Mouse (Mus musculus) frontal cortex, adult 2 months (tissue): Measurements from ENCODE around the gene Foxd3. TPM values are rescaled to one million over a fixed set of nuclear protein-coding genes. Genes with fewer than 3 reads are reported as not detected.

Source experiments
- DNase-seq, 2 experiments: peaks; one replicate each; pipeline ENCODE4 v3.0.0; 2022; ENCODE audit warnings: low spot score in 1 of 2; ENCODE audit errors: extremely low spot score in 1 of 2
- polyA plus RNA-seq: library from polyadenylated mRNA; depleted of rRNA; stranded (reverse); fragments of >200 nt; gene quantifications from 2 replicates; pipeline ENCODE4 v1.2.3, GENCODE M21; 2012; rRNA removed

Gene Foxd3
- polyA plus RNA-seq, 1 experiment = 3.4 TPM

DNA sequence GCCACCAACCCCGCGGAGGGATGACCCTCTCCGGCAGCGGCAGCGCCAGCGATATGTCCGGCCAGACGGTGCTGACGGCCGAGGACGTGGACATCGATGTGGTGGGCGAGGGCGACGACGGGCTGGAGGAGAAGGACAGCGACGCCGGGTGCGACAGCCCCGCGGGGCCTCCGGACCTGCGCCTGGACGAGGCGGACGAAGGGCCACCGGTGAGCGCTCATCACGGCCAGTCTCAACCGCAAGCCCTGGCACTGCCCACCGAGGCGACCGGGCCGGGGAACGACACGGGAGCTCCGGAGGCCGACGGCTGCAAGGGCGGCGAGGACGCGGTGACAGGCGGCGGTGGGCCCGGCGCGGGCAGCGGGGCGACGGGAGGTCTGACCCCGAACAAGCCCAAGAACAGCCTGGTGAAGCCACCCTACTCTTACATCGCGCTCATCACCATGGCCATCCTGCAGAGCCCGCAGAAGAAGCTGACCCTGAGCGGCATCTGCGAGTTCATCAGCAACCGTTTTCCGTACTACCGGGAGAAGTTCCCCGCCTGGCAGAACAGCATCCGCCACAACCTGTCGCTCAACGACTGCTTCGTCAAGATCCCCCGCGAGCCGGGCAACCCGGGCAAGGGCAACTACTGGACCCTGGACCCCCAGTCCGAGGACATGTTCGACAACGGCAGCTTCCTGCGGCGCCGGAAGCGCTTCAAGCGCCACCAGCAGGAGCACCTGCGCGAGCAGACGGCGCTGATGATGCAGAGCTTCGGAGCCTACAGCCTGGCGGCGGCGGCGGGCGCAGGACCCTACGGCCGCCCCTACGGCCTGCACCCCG, 718 bp downstream of the Foxd3 start:
- no peak for DNase-seq

DNA sequence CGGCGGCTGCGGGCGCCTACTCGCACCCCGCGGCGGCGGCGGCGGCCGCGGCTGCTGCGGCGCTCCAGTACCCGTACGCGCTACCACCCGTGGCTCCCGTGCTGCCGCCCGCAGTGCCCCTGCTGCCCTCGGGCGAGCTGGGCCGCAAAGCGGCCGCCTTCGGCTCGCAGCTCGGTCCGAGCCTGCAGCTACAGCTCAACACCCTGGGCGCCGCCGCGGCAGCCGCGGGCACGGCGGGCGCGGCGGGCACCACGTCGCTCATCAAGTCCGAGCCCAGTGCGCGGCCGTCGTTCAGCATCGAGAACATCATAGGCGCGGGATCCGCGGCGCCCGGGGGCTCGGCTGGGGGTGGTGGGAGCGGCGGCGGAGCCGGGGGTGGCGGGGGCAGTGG, 1.3 kb downstream of the Foxd3 start:
- DNase-seq = no peak

DNA sequence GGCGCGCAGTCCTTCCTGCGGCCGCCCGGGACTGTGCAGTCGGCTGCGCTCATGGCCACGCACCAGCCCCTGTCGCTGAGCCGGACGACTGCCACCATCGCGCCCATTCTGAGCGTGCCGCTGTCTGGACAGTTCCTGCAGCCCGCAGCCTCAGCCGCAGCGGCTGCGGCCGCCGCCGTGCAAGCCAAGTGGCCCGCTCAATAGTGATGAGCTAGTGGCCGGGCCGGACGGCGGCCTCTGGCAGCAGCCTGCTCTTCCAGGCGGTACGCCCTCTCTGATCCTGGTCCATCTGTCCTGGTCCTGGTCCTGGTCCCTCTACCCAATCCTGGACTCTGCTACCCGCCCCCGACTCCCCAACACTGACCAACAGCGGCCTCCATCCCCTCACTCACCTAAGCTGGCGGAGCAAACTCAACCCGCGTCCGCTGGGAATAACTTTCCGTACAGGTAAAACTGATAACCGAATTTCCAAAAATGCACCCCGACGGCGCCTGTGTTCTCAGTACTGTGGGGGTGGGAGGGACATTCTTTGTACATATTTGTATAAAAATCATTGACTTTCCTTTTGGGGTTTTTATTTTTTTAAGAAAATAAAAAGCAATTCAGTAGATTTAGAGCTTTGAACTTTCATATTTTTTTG, 1.9 kb downstream of the Foxd3 start:
- no peak for DNase-seq

DNA sequence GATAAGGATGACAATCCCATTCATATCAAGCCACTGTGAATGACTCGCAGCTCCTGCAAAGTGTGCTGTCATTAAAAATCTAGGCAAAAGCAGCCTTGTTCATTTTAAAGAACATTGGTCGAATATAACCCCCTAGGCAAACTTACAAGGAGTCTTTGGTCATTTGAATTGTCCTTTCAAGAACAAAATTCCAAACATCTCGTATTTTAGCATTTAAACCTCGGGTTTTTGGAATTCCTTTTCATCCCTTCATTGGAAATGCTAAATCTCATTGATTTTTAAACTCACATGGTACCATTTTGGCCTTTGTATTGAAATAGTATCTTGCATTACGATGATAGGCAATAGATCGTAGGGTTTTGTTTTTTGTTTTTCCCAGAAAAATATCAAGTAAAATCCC, 2.8 kb downstream of the Foxd3 start:
- no peak for DNase-seq

DNA sequence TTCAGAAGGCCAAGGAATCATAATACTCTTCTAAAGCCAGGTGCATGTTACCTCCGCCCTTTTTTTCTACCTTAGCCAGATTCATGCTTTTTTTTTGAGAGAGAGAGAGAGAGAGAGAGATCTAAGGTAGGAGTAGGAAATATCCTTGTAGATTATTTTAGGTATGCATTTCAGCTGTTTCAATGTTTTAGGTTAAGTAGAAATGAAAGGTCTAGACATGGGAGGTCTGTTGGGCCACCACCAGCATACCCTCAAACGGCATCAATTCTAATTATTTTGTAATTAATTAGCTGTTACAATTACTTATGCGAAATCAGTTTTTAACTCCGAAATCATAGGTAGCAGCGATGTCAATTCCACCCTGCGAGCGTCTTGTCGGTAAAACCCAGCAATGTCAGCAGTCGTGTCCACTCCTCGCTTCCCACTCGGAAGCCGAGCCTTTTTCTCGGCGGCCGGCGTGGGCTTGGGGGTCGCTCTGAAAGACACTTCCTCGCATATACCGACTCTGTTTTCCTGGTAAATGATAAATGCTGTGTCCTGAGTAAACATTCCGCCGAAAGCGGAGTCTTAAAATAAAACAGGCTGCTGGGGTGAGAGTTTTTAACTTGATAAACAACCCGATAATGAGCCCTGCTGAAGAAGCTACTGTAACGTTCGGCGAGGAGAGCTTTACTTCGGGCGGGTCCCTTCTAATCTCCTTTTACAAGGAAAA, 3.4 kb downstream of the Foxd3 start:
- DNase-seq = no peak

DNA sequence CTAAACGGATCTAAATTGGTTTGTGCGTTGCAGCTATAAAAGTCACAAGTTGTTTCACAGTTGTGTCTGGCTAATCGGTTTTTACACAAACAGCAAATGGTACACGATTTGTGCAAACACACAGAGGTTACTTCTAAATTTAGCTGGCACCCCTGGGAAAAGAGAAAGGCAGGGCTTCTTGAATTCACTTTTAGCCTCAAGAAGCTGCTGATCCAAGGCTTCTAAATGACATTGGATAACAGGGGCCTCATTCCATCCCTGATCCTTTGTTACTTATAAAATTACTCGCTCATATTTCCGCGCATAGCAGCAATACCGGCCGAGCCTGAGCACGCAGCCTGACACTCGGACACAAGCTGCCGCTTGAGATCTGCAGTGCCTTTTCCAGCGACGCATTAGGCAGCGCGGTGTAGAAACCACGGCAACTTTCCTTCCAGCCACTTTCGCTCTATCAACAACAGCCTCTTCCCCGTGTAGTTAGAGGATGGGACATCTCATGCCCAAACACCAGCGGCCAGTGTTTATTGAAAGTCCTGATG, 4.0 kb downstream of the Foxd3 start:
- no peak for DNase-seq

DNA sequence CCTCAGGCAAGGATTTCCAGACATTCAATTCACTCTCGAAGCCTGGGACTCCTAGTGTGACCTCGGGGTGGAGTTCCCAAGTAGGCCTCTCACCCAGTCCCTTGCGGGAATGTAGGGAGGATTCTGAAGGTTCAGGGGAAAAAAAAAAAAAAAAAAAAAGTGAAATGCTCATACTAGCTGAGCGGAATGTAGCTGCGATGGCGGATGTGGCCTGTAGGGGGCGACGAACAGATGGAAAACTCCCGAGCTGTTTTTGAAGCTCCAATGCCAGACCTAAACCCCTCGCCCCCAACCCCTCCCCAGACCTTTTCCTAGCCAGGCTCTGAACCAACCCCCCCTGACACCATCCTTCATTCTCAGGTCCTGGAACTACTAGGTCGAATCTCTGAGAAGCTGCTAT, 4.9 kb downstream of the Foxd3 start:
- peak in 1 of 2 experiments; percentile 57 for DNase-seq

DNA sequence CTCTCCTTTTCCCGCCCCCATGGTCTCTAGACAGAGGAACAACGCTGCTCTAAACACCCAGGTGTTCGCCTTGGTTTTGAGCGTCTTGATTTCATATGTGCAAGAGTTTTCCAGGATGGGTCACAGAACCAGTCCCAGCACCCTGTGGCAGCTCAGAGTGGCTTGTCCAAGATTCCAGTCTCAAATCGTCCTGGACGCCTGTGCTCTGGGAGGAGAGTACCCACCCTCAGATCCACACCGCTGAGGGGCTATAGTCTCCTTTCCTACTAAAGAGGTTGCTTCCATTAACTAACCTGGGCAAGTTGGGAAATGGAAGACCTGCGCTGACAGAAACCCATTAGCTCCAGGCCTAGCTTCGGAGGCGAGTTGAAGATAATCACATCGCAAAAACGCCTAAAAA, 5.9 kb downstream of the Foxd3 start:
- no peak for DNase-seq

DNA sequence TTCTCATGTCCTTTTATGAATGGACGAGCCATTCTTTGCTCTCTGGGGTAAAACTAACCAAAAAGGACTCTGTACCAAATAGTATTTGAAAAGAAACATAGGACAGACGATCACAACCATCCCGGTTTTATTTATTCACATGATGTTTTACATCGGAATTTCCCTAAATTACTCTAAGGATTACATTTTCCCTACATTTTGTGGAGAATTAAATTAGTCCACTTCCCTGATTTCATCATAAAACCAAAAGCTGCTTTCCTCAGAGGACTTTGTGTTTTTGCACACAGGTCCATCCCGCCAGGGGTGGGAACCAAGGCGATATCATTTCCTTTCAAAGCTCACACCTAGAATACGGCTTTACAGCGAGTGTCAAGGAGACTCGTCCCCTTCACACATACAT, 6.3 kb downstream of the Foxd3 start:
- DNase-seq = no peak

DNA sequence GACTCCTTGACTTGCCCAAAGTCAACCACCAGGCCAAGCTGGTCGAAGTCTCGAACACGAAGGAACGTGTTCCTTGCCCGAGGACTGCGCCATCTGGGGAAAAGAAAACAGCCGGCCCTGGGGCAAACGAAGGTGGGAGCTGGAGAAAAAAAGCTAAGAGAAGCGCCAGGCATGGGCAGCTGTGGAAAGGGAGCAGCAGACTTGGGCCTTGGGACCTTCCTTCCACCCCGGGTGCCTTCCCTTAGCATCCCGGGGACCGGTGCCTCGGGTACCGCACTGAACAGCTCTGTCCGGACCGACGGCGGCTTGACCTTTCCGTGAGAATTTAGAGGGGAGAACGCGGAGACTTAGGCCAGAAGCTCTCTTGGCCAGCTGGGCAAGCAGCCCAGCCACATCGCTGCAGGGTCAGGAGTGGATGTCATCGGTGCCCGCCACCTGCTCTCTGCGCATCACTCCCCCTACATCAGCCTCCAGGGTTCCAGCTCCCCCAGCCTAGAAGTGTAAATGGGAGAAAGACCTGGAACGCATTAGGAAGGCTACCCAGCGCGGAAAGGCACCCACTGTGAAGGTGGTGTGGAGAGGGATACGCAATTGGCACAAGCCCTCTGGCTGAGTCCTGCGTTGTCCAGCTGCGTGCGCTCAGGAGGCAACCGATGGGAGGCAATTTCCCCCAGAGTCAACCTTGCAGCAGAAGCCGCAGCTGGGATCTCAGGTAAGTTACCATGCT, 6.9 kb downstream of the Foxd3 start:
- no peak for DNase-seq

DNA sequence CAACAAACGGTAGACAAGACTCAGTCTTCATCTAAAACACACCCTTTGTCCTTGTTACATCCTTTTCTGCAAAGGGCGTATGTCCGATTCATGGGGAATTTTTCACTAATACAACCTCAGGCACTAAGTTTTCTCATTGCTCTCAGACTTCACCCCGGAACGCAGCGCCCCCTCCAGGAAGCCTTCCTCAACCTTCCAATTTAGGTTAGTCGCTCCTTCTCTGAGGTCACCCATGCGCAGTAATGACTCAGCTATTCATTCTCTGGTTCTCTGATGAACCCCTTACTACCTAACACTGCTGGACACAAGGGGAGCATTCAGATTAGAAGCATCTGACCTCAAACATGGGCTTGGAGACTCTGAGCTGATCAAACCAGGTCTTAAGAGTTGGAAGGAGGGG, 7.6 kb downstream of the Foxd3 start:
- no peak for DNase-seq

DNA sequence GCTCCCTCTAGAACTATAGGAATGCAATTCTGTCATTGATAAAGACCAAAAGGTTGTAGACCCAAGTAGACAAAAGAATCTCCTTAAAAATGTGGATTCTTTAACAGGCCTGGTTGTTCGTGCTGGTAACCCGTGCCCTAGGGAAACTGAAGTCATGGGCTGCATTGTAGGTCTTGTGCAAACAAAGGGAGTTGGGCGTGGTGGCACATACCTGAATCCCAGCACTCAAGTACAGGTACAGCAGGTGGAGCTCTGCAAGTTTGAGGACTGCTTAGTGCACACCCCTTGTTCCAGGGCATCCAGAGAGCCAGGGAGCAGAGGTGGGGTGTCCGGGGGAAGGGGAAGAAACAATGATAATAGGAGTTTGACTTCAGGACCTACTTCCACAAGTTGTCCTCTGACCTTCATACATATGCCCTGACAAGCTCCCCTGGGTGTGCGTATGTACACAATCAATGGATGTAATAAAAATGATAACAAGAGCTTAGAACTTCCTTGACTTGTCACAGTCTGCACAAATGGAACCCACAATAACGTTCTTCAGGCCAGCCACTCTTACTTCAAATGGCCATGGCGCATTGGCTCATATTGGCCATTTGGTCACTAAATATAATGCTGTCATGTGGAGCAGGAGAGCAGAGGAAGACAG, 14.2 kb downstream of the Foxd3 start:
- no peak for DNase-seq

DNA sequence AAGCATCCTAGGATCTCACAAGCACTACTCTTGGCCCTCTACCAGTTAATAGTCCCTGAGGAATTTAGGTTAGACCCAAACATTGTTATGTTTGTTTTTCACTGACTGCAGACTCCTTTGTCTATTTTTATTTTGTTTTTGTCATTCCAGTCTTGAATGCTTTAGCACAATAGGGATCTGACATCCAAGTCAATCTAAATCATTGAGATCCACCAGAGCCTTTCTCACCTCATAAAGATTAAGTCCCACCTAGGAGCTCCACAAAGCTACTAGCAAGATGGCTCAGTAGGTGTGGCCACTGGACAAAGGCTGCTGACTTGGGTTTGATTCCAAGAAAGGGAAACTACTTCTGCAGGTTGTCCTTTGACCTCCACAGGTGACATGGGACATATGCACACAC, 19.1 kb downstream of the Foxd3 start:
- DNase-seq = no peak

DNA sequence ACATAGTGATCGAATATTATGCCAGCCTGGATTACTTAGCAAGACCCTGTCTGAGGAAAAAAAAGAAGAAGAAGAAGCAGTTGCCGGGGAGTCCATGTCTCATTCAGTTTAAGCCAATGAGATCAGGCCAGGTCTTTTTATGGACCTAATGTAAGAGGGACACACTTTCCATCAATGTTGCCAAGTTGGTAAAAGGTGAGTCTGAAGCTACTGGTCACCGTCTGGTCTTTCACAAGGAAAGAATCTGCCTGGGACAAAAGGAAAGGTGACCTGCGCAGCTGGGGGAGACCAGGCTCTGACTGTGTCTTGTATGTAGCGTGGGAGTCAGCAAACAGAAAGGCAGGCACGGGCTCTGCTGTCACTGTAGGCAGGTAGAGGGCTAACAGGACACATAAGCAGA, 27.8 kb downstream of the Foxd3 start:
- DNase-seq = no peak

DNA sequence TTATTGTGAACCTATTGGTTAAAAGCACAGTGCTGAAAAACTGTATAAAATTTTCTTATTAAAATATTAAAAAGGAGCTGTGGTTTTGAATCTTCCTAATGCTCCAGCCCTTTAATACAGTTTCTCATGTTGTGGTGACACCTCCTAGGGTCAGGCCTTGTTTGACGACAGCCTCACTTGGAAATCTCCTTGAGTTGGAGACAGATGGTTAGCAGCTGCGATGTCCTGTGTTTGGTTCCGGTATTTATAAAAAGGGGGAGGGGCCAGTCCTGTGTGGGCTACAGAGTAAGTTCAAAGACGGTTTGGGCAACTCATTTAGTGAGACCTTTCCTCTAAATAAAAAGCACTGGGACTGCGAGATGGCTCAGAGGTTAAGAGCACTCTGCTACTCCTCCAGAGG, 30.2 kb downstream of the Foxd3 start:
- no peak for DNase-seq

Other genes with a start within 250 kb of the Foxd3 start
- gene Alg6, start 59.4 kb downstream of the Foxd3 start, polyA plus RNA-seq = 12.6 and 13.3 TPM in 2 replicates
- gene Efcab7, start 172.9 kb downstream of the Foxd3 start, polyA plus RNA-seq = 5.4 and 7.8 TPM in 2 replicates